Mouse (Mus musculus) MEL (cell line): Measurements from ENCODE around the gene Yeats2. TPM values are rescaled to one million over a fixed set of nuclear protein-coding genes. Genes with fewer than 3 reads are reported as not detected.

Experiments used
- DNase-seq: peaks from one replicate; pipeline ENCODE4 v3.0.0; 2011; ENCODE audit warnings: low read depth, low spot score
- H3K27ac ChIP-seq: 2 replicates; pipeline ENCODE4 v1.5.1; 2012; ENCODE audit warnings: low read depth, mild to moderate bottlenecking, control low read depth, low read length, moderate library complexity; ENCODE audit not compliant: control insufficient read depth
- H3K27me3 ChIP-seq, 2 experiments: fragments of 150-350 bp in 1 of 2; sonication (generic) in 1 of 2; 2 replicates each; pipeline ENCODE4 v1.6.1; 2012; ENCODE audit warnings: low read length in 2 of 2, mild to moderate bottlenecking in 2 of 2, improper control_type of control experiment in 1 of 2, moderate library complexity in 1 of 2; ENCODE audit not compliant: insufficient read depth in 2 of 2, control insufficient read depth in 1 of 2
- H3K36me3 ChIP-seq, 2 experiments: 2 replicates each; pipeline ENCODE4 v1.6.1; 2012 to 2014; ENCODE audit warnings: low read length in 2 of 2, improper control_type of control experiment in 1 of 2, inconsistent platforms in 1 of 2, mild to moderate bottlenecking in 1 of 2; ENCODE audit not compliant: insufficient read depth in 2 of 2, control insufficient read depth in 1 of 2
- H3K4me1 ChIP-seq, 2 experiments: fragments of 150-350 bp in 1 of 2; sonication (generic) in 1 of 2; 2 replicates each; pipeline ENCODE4 v1.6.1; 2012; ENCODE audit warnings: low read length in 2 of 2, improper control_type of control experiment in 1 of 2, mild to moderate bottlenecking in 1 of 2; ENCODE audit not compliant: insufficient read depth in 2 of 2, control insufficient read depth in 1 of 2
- H3K4me3 ChIP-seq, 2 experiments: fragments of 150-350 bp in 1 of 2; sonication (generic) in 1 of 2; 2 replicates each; pipeline ENCODE4 v1.5.1; 2012; ENCODE audit warnings: low read depth in 2 of 2, low read length in 2 of 2, mild to moderate bottlenecking in 2 of 2, moderate library complexity in 2 of 2, control low read depth in 1 of 2, improper control_type of control experiment in 1 of 2; ENCODE audit not compliant: control insufficient read depth in 1 of 2, insufficient read depth in 1 of 2
- H3K79me2 ChIP-seq: 2 replicates; pipeline ENCODE4 v1.6.1; 2012; ENCODE audit warnings: mild to moderate bottlenecking, low read length, moderate library complexity; ENCODE audit not compliant: control insufficient read depth, poor library complexity, insufficient read depth
- H3K9ac ChIP-seq: 2 replicates; pipeline ENCODE4 v1.6.1; 2012; ENCODE audit warnings: low read depth, mild to moderate bottlenecking, control low read depth, low read length, moderate library complexity; ENCODE audit not compliant: control insufficient read depth, poor library complexity, severe bottlenecking
- H3K9me3 ChIP-seq: fragments of 150-350 bp; sonication (generic); replicated peaks from 2 replicates; pipeline ENCODE4 v1.6.1; 2012; ENCODE audit warnings: mild to moderate bottlenecking, low read length, improper control_type of control experiment, moderate library complexity; ENCODE audit not compliant: insufficient read depth
- BHLHE40 ChIP-seq: IDR thresholded peaks from 2 replicates; pipeline ENCODE4 v1.6.1; 2012; ENCODE audit warnings: low read depth, mild to moderate bottlenecking, inconsistent platforms, low read length, improper control_type of control experiment, borderline replicate concordance
- CHD1 ChIP-seq: IDR thresholded peaks from 2 replicates; pipeline ENCODE4 v1.6.1; 2012; ENCODE audit warnings: low read depth, mild to moderate bottlenecking, inconsistent platforms, low read length, improper control_type of control experiment
- CTCF ChIP-seq, 3 experiments: IDR thresholded peaks in 2 of 3; conservative IDR thresholded peaks in 1 of 3; 2 replicates each; pipeline ENCODE4 v1.5.1; 2011 to 2012; ENCODE audit warnings: low read length in 3 of 3, low read depth in 2 of 3, mild to moderate bottlenecking in 2 of 3, improper control_type of control experiment in 1 of 3, inconsistent platforms in 1 of 3, mixed read lengths in 1 of 3, moderate library complexity in 1 of 3; ENCODE audit not compliant: control insufficient read depth in 1 of 3, insufficient read depth in 1 of 3, poor library complexity in 1 of 3, severe bottlenecking in 1 of 3
- ELF1 ChIP-seq: IDR thresholded peaks from 2 replicates; pipeline ENCODE4 v1.6.1; 2014; ENCODE audit warnings: low read depth, mild to moderate bottlenecking, inconsistent platforms, low read length, improper control_type of control experiment, moderate library complexity
- EP300 ChIP-seq, 2 experiments: IDR thresholded peaks; 2 replicates each; pipeline ENCODE4 v1.6.1; 2011; ENCODE audit warnings: improper control_type of control experiment in 2 of 2, low read length in 2 of 2, low read depth in 1 of 2, mild to moderate bottlenecking in 1 of 2
- ETS1 ChIP-seq: IDR thresholded peaks from 2 replicates; pipeline ENCODE4 v1.6.1; 2012; ENCODE audit warnings: low read depth, mild to moderate bottlenecking, inconsistent platforms, low read length, improper control_type of control experiment, moderate library complexity
- HCFC1 ChIP-seq: IDR thresholded peaks from 2 replicates; pipeline ENCODE4 v1.6.1; 2012; ENCODE audit warnings: low read depth, mild to moderate bottlenecking, inconsistent platforms, low read length, improper control_type of control experiment, moderate library complexity
- JUND ChIP-seq: IDR thresholded peaks from 2 replicates; pipeline ENCODE4 v1.6.1; 2011; ENCODE audit warnings: low read depth, mild to moderate bottlenecking, improper control_type of control experiment, low read length
- KAT2A ChIP-seq: conservative IDR thresholded peaks from 2 replicates; pipeline ENCODE4 v1.6.1; 2012; ENCODE audit warnings: low read depth, low read length, improper control_type of control experiment, inconsistent platforms
- MAFK ChIP-seq: IDR thresholded peaks from 2 replicates; pipeline ENCODE4 v1.6.1; 2011; ENCODE audit warnings: low read depth, mild to moderate bottlenecking, low read length, improper control_type of control experiment, borderline replicate concordance
- MAX ChIP-seq: IDR thresholded peaks from 2 replicates; pipeline ENCODE4 v1.6.1; 2011; ENCODE audit warnings: low read length, improper control_type of control experiment
- MAZ ChIP-seq: IDR thresholded peaks from 2 replicates; pipeline ENCODE4 v1.6.1; 2012; ENCODE audit warnings: low read depth, mild to moderate bottlenecking, inconsistent platforms, low read length, improper control_type of control experiment
- MXI1 ChIP-seq: IDR thresholded peaks from 2 replicates; pipeline ENCODE4 v1.6.1; 2011; ENCODE audit warnings: mild to moderate bottlenecking, low read depth, low read length, improper control_type of control experiment
- NELFE ChIP-seq: IDR thresholded peaks from 2 replicates; pipeline ENCODE4 v1.6.1; 2011; ENCODE audit warnings: low read depth, low read length, improper control_type of control experiment
- NRF1 ChIP-seq: IDR thresholded peaks from 2 replicates; pipeline ENCODE4 v1.6.1; 2014; ENCODE audit warnings: low read depth, mild to moderate bottlenecking, inconsistent platforms, low read length, improper control_type of control experiment, moderate library complexity; ENCODE audit not compliant: poor library complexity, insufficient read depth, severe bottlenecking
- POLR2A ChIP-seq, 2 experiments: IDR thresholded peaks; 2 replicates each; pipeline ENCODE4 v1.6.1; 2011 to 2012; ENCODE audit warnings: low read length in 2 of 2, mild to moderate bottlenecking in 2 of 2, control low read depth in 1 of 2, improper control_type of control experiment in 1 of 2, low read depth in 1 of 2, moderate library complexity in 1 of 2; ENCODE audit not compliant: control insufficient read depth in 1 of 2, insufficient read depth in 1 of 2, poor library complexity in 1 of 2
- POLR2AphosphoS2 ChIP-seq: IDR thresholded peaks from 2 replicates; pipeline ENCODE4 v1.6.1; 2011; ENCODE audit warnings: low read length, improper control_type of control experiment
- POLR2AphosphoS5 ChIP-seq: IDR thresholded peaks from 2 replicates; pipeline ENCODE4 v1.6.1; 2012; ENCODE audit warnings: low read depth, borderline replicate concordance, mild to moderate bottlenecking, inconsistent platforms, low read length, moderate library complexity, mixed read lengths
- RAD21 ChIP-seq: IDR thresholded peaks from 2 replicates; pipeline ENCODE4 v1.6.1; 2011; ENCODE audit warnings: mild to moderate bottlenecking, low read depth, low read length, improper control_type of control experiment
- SIN3A ChIP-seq: IDR thresholded peaks from 2 replicates; pipeline ENCODE4 v1.6.1; 2012; ENCODE audit warnings: low read length, improper control_type of control experiment, inconsistent platforms
- SMC3 ChIP-seq: IDR thresholded peaks from 2 replicates; pipeline ENCODE4 v1.6.1; 2011; ENCODE audit warnings: low read depth, low read length, improper control_type of control experiment
- TCF12 ChIP-seq: IDR thresholded peaks from 2 replicates; pipeline ENCODE4 v1.6.1; 2014; ENCODE audit warnings: low read depth, mild to moderate bottlenecking, inconsistent platforms, low read length, improper control_type of control experiment, moderate library complexity
- ZC3H11A ChIP-seq: IDR thresholded peaks from 2 replicates; pipeline ENCODE4 v1.6.1; 2012; ENCODE audit warnings: low read depth, mild to moderate bottlenecking, inconsistent platforms, low read length, improper control_type of control experiment
- ZMIZ1 ChIP-seq: IDR thresholded peaks from 2 replicates; pipeline ENCODE4 v1.6.1; 2012; ENCODE audit warnings: low read depth, mild to moderate bottlenecking, inconsistent platforms, low read length, improper control_type of control experiment, moderate library complexity
- ZNF384 ChIP-seq: IDR thresholded peaks from 2 replicates; pipeline ENCODE4 v1.6.1; 2012; ENCODE audit warnings: low read depth, mild to moderate bottlenecking, inconsistent platforms, low read length, improper control_type of control experiment
- polyA plus RNA-seq, 2 experiments: library from polyadenylated mRNA; stranded (reverse) in 1 of 2; unstranded in 1 of 2; fragments of >175 nt in 1 of 2; fragments of >200 nt in 1 of 2; gene quantifications; 2 replicates each; pipeline versions ENCODE4 v1.2.1 to v1.2.4; 2012; ENCODE audit warnings: low replicate concordance in 2 of 2, low read depth in 1 of 2; ENCODE audit not compliant: insufficient read length in 2 of 2, insufficient read depth in 1 of 2, missing spikeins in 1 of 2
- total RNA-seq: library from RNA; depleted of rRNA; stranded (reverse); fragments of 300-350 nt; gene quantifications from 2 replicates; pipeline ENCODE4 v1.2.3, GENCODE M21; 2012; rRNA removed

Gene Yeats2
- total RNA-seq (12.7 and 13.3 TPM in 2 replicates), polyA plus RNA-seq (10 to 100 TPM in 1 of 2 experiments, not detected in 1; 23.2 TPM)

DNA sequence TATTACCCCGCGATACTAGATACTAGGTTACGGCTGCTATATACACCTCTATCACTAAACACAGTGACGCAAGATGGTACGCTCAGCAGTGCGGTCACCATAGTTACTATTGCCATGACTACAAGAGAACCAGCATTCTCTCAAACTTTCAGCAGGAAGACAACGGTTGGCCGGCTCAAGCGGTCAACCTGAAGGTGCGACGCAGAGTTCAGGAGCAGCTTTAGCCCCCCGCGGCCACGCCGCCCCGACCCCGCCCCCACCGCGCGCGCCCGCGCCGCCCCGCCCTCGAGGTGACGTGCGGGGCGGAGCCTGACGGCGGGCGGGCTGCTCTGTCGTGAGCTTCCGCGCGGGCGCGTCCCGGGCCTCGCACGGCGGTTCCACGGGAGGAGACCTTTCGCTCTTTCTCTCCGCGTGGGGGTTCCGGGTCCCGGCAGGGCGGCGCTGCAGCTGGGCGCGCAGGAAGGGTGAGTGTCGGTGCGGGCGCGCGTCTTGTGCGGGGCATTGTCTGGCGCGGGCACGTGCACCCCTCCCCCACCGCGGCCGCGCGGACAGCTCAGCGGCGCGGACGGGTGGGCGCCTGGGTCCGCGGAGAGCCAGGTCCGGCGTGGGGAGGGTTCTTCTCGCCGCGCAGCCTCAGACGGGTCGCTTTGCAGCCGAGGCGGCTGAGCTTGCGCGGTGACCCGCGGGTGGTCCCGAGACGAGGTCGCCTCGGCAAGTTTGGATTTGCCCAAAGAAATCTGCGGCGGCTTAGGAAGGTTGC lies at the start of gene Yeats2:
Gene Yeats2 (plus strand): TSS at position 292 of the 760 bp plus-strand sequence.
- Histone ChIP-seq H3K4me1 (peaks cover 7 to 23% of the 10 kb centered on the region in 2 experiments), H3K27ac (peak within 1 kb of the TSS; percentile 51), H3K9me3 (no peaks in the 10 kb centered on the region), H3K4me3 (peak within 1 kb of the TSS; percentile 87 to 94), H3K9ac (peak within 1 kb of the TSS; percentile 96), H3K27me3 (no peaks in the 10 kb centered on the region), H3K79me2 (peaks cover 34% of the 10 kb centered on the region), H3K36me3 (peaks cover 0 to 31% of the 10 kb centered on the region in 2 experiments; a peak in 2 of 4 replicates)
- peak; percentile 80 for DNase-seq
- TF ChIP-seq HCFC1: peak; percentile 59; the same call in 1 of the 2 replicates
- TF ChIP-seq POLR2AphosphoS2: peak; percentile 52; the same call in 1 of the 2 replicates
- TF ChIP-seq POLR2A (IDR thresholded peaks at IDR 0.05; ENCODE audit: control insufficient read depth in 1 of 2, insufficient read depth in 1 of 2, low read depth in 1 of 2, low read length in 2 of 2, poor library complexity in 1 of 2): peak; percentile 75 to 89
- peak; percentile 78 for TF ChIP-seq MAX
- TF ChIP-seq TCF12: no peak
- peak; percentile 86 for TF ChIP-seq NELFE
- 0 out of 2 replicates have a peak, but pooled peaks have one; percentile 10 for TF ChIP-seq ETS1
- peak; percentile 71 for TF ChIP-seq NRF1
- peak; percentile 86 for TF ChIP-seq BHLHE40
- TF ChIP-seq EP300 (IDR thresholded peaks at IDR 0.05; ENCODE audit: low read depth in 1 of 2, low read length in 2 of 2): 0 out of 4 replicates have a peak, but pooled peaks of 1 of the 2 experiments have one; percentile 9
- no peak for TF ChIP-seq ELF1
- peak; percentile 52; the same call in 1 of the 2 replicates for TF ChIP-seq MAZ
- peak; percentile 74 for TF ChIP-seq SIN3A
- TF ChIP-seq CTCF (IDR thresholded peaks at IDR 0.05 in 2 of 3, conservative IDR thresholded peaks at IDR 0.05 in 1 of 3; ENCODE audit: control insufficient read depth in 1 of 3, insufficient read depth in 1 of 3, low read depth in 2 of 3, low read length in 3 of 3, poor library complexity in 1 of 3, severe bottlenecking in 1 of 3): no peak
- no peak for TF ChIP-seq KAT2A
- TF ChIP-seq ZMIZ1: peak; percentile 76
- no peak for TF ChIP-seq JUND
- peak; percentile 65; the same call in 1 of the 2 replicates for TF ChIP-seq MXI1

DNA sequence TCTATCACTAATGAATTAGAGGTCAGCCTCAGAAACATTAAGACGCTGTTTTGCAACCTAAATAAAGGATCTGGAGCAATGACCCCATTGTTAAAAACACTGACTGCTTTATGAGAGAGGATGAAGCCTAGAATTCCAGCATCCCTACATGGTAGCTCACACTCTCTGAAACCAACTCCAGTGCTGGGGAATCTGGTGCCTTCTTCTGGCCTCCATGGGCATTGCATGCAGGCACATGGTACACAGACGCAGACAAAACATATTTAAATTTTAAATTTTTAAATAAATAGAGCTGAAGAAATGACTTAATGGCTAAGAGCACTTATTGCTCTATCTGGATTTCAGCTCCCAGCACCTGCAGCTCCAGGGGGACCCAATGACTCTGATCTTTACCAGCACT lies 44.9 kb upstream of the Yeats2 start:
- peak; percentile 43 for DNase-seq
- peaks cover 7 to 8% of the 10 kb centered on the region in 2 experiments for H3K4me1 ChIP-seq
- no peak overlapping the region for H3K27ac ChIP-seq
- no peak overlapping the region for H3K9ac ChIP-seq
- H3K27me3 ChIP-seq: no peaks in the 10 kb centered on the region; a peak in 2 of 4 replicates
- H3K4me3 ChIP-seq: no peak overlapping the region
- no peaks in the 10 kb centered on the region for H3K9me3 ChIP-seq
- TF ChIP-seq POLR2AphosphoS5: no peak
- TF ChIP-seq ZNF384: no peak
- TF ChIP-seq RAD21: peak; percentile 53
- TF ChIP-seq SMC3: peak; percentile 68
- no peak for TF ChIP-seq CHD1
- TF ChIP-seq CTCF (IDR thresholded peaks at IDR 0.05 in 2 of 3, conservative IDR thresholded peaks at IDR 0.05 in 1 of 3; ENCODE audit: control insufficient read depth in 1 of 3, insufficient read depth in 1 of 3, low read depth in 2 of 3, low read length in 3 of 3, poor library complexity in 1 of 3, severe bottlenecking in 1 of 3): peak; percentile 44 to 56 (median 51); a peak in 5 of 6 replicates
- no peak for TF ChIP-seq MAFK
- no peak for TF ChIP-seq ELF1
- TF ChIP-seq ZC3H11A: peak; percentile 49
- TF ChIP-seq POLR2A (IDR thresholded peaks at IDR 0.05; ENCODE audit: control insufficient read depth in 1 of 2, insufficient read depth in 1 of 2, low read depth in 1 of 2, low read length in 2 of 2, poor library complexity in 1 of 2): no peak
- H3K36me3 ChIP-seq: peaks cover 0 to 15% of the 10 kb centered on the region in 2 experiments; a peak in 2 of 4 replicates
- no peaks in the 10 kb centered on the region; the same call in 1 of the 2 replicates for H3K79me2 ChIP-seq
